Mouse (Mus musculus): Measurements from ENCODE around the gene I830077J02Rik.
"Not testable (repeated sequence)": the region's sequence is repeated elsewhere in the genome, so short reads cannot be mapped to it uniquely, and the experiment has no call there.

Gene I830077J02Rik

GRCm38 (mm10) chr3:105917656-105918354 lies 14.7 kb downstream of the I830077J02Rik start:
- no peak for DNase-seq (ENCODE audit: low spot score)

DNA sequence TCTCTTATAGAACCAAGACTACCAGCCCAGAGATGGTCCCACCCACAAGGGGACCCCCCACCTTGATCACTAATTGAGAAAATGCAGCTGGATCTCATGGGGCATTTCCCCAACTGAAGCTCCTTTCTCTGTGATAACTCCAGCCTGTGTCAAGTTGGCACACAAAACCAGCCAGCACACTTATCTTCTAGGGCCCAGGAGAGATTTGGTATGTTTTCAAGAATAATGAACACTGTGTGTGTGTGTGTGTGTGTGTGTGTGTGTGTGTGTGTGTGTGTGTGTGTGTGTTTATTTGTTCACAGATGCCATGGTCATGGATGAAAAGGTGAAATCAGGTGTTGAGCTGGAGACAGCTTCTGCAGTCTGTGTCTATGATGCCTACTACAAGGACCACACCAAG lies 16.0 kb downstream of the I830077J02Rik start:
- not testable (repeated sequence) for DNase-seq (ENCODE audit: low spot score)

GRCm38 (mm10) chr3:105915281-105915680 lies 17.2 kb downstream of the I830077J02Rik start:
- DNase-seq (ENCODE audit: low spot score), result no peak

DNA sequence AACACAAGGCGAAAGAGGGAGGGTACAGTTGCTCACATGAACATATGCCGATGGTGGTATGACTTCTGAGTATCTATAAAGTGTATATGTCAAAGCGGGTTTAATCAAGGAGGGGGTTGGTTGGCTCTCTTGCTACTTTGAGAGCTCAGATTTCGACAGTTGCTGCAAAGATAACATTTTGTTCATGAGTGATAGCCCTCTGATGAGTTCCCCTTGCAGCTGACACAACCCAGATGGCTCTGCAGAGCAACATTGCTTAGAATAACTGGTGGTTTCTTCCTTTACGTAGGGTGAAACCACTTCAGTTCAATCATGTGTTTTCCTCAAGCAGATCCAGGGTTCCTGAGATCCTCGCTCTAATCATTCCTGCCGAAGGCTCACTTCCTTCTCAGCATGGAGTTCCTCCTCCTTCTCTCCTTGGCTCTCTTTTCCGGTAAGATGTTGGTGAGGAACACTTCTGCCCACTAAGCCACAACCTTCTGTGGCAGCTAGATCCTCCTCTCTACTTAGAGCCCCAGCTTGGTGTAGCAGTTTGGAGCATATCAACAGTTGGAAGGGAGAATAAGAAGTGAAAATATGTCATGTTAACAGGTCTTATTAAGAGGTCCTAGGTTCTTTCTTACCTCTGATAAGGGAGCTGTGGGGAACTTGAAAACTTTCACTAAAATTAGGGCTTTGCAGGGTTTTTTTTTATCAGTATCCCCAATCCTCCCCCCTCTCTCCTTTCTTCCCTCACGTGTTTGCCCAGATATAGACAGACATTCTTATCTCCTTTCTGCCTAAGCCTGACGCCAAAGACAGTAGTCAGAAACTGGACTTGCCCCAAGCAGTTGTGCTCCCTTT lies 18.4 kb downstream of the I830077J02Rik start:
- DNase-seq (ENCODE audit: low spot score), result no peak

DNA sequence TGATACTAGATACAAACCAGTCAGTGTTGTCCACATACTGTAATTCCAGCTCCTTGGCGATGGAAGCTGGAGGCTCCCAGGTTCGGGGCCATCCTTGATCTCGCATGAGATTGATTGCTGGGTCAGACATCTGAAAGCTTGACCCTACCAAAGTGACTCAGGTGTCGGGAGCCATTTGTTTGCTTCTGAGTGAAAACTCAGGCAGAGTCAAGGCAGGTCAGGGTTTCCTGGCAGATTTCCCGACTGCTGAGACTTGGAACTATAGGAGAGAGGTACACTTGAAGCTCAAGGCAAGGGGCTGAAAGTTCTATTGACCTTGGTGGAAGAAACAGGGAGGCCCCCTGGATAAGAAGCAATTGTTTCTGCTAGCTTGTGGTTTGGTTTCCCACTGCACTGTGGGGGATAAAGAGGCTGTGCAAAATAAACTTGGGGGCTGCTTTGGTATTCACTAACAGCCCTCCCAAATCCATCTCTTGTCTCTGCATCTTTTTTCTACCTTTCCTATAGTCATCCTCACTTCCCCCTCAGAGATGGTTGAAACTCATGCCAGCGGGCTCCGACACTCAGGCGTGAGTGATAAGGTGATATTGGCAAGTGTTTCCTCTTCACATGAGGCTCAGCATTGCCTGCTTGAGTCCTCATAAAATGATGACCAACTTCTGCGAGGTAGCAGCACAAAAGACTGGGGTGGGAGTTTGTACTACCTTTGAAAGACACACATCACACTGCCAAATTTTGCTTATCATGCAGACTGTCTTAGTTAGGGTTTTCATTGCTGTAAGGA lies 20.2 kb downstream of the I830077J02Rik start:
- no peak for DNase-seq (ENCODE audit: low spot score)

DNA sequence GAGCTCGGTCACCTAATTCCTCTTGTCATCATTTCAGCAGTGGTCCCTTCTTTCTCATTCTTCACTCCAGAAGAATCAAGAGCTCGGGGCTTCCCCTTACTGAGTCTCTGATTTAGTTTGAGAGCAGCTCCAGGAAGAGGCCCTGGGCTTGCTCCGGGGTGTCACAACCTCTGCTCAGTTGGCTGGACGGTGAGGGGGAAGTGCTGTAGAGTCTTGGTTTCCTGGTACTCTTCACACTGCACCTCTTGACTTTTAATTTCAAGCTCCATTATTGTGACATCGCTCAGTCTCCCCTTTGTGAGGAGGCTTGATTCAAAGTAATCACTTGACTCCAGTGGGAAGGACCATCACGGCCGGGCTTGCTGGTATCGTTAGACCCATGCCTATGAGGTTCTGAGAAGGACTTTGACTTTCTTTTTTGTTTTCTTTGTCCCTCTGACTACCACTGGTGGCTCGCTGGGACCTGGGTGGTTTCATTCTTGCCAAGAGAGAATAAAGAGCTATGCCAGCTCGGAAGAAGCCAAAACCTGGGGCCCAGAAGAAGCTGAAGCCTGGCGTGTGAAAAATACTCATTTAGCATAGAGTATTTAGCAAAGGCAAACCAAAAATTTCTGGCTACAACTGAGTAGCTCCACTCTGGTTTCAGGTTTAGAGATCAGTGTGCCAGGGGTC lies 21.8 kb downstream of the I830077J02Rik start:
- DNase-seq (ENCODE audit: low spot score), result no peak

DNA sequence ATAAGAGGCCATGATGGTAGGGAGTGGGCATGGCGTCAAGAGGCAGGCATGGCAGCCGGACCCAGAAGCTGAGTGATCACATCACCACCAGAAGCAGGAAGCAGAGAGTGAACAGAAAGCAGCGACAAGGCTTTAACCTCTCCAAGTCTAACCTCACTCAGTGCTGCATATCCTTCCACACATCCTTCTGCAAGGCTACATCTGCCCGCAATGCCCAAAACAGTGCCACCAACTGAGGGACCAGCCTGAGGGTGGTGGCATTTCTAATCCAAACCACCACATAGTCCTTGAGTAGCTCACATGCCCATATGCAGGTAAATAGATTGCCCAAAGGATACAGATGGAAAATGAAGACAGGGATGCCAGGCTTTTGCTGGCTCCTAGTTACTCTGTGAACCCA lies 23.5 kb downstream of the I830077J02Rik start:
- no peak for DNase-seq (ENCODE audit: low spot score)

DNA sequence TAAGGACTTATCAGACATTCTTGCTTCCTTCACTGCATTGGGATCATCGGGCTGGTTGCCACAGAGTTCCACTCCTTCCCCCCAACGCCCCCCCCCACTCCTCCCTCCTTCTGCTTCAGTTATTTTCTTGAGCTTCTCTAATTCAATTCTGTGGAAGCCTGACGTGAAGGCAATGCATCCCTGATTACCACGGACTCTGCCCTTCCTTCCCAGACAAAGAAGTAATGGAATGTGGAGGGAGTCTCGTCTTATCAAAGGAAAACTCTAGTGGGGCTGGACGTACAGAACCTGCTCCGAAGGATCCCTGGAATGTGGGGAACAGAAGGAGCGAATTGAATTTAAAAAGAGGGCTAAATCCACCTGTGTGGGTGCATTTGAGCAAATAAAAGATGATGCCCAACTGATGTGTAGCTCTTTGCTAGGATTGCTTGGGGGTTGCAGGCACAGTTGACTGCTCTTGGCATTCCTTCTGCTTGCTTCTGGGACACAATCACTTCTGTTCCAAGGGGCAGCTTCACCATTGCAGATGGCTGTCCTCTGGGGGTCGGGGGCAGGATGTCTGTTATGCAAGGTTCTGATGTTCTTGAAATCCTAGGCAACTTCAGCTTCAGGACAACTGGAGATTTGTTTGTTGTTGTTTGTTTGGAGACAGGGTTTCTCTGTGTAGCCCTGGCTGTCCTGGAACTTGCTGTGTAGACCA lies 24.4 kb downstream of the I830077J02Rik start:
- DNase-seq (ENCODE audit: low spot score), result no peak

- no peak for DNase-seq (ENCODE audit: low spot score)
Observed at GRCm38 (mm10) chr3:105904721-105905120, 27.7 kb downstream of the I830077J02Rik start.

DNA sequence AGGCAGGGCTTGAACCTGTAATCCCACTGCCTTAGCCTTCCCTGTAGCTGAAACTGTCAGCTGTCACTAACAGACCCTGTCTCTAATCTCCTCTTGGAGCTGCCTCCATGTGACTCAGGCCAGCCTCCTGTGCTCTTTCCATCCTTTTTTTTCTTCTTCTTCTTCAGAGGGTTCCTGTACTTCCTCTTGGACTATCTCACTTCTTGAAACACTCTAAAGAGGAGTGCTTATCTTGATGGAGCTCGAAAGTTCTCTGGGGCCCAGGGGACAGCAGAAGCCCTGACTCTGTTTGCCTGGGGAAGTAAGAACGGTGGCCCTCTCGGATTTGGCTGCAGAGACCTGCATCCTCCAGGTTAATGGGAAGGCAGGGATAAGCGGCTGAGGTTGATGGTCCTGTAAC lies 28.3 kb downstream of the I830077J02Rik start:
- DNase-seq (ENCODE audit: low spot score), result no peak

DNA sequence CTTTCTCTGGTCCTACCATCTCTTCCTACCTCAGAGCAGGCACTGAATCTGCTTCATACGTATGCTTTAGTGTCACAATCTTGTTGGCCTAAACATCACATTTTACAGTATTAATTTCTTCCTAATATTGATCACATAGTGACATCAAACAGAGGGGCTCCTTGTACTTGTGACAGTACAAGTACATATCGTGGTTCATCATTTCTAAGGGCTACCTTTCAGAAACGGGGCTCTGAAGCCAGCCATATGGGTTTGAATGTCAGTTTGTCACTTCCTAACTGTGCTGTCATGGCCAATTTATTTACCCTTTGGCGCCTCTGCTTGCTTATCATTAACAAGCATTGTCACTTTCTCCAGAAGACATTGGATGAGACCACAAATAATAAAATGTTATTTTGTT lies 31.0 kb downstream of the I830077J02Rik start:
- DNase-seq (ENCODE audit: low spot score), result no peak

DNA sequence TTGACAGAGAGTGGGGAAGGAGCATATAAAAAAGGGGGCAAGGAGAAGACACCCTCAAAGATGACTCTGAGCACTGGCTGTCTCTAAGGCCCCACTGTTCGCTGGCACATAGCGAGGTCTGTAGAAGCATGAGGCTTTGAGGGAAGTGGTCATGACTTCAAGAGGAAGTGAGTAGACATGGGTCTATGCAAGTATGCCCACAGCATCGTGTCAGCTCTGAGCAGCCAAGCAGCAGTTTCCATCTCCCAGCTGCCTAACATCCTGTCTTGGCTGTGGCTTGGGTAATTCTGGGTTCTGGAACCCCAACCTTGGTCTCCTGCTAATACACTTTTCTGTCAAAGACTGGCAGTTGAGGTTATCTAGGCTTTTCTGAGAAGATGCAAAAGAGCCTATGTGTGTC lies 31.7 kb downstream of the I830077J02Rik start:
- DNase-seq (ENCODE audit: low spot score), result no peak

DNA sequence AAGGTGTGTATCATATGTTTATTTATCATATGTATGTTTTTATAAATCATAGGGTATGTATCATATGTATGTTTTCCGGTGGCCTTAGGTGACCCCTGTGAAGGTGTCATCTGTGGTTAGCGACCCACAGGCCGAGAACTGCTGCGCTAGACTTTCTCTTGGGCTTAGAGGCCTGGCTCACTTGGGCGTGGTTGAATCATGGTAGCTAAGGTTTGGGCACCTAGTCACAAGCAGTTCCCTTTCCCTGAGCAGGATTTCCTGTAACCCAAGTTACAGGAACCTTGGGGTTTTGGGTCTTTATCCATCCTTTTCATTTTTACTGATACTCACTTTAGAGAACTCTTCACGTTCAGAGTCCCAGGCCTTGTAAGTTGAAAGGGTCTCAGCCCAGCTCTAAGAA lies 32.2 kb downstream of the I830077J02Rik start:
- DNase-seq (ENCODE audit: low spot score), result no peak

GRCm38 (mm10) chr3:105899394-105900147 lies 32.9 kb downstream of the I830077J02Rik start:
- peak; percentile 80 for DNase-seq (ENCODE audit: low spot score)

- DNase-seq (ENCODE audit: low spot score), result no peak
Observed at GRCm38 (mm10) chr3:105898861-105899260, 33.6 kb downstream of the I830077J02Rik start.

DNA sequence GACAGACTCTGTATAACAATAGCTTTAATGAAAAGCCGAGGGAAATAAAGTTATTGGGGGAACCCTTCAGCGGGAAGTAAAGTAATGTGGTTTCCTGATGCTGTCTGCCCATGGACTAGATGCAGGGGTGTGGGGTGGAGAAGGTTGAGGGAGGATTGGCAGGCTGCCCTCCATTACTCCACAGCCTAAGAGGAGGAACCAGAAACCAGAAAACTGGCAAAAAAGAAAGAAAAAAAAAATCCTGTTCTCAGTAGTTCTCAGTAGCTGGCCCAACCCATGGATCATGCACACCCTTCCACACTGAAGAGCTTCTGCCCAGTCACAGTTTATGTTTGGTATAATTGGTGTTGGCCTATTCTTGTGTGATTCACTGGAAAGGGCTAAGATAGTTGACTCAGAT lies 34.1 kb downstream of the I830077J02Rik start:
- DNase-seq (ENCODE audit: low spot score), result no peak

- DNase-seq (ENCODE audit: low spot score), result no peak
Observed at GRCm38 (mm10) chr3:105896811-105897210, 35.7 kb downstream of the I830077J02Rik start.

DNA sequence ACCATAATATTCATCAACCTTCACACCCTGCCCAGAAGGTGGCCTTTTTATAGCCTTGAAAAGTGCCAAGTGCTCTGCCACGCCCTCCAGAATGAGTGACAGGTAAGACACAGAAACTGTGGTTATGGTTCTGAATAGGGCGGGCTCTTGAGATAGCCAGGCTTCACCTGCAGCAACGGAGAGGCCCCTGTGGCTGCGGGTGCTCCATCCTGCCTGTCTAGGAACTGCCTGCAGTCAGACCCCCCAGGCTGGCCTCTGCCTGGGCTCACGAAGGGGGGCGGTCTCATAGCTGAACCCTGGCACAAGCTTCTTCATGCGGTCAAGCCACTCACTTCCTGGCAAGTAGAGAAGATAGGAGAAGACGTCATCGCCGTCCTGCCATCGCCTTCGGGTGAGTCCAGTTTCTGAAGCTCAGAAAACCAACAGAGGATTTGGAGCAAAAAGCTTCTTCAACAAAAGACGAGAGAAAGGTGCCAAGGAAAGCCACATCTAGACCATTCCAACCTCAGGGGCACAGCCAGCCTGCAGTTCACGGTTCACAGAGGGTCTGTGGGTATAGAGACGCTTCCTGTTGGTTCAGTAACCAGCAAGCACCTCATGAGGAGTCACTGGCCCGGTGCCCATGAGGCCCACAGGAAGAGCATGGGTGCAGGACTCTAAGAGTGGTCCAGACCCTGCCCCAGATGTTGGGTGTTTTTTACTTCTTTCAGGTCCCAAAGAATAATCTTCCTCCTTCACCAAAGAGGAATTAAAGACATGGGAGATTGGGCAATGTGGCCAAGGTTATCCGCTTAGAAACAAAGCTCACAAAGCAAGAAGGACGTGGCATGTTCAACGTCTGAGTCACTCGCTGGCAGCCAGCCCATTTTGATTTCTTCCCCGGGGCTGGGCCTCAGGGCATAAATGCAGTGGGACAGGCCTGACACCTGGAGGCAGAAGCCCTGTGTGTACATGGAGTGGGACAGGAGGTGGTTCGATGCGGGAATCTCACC lies 37.6 kb downstream of the I830077J02Rik start:
- DNase-seq (ENCODE audit: low spot score), result peak; percentile 90

GRCm38 (mm10) chr3:105893941-105894391 lies 38.5 kb downstream of the I830077J02Rik start:
- DNase-seq (ENCODE audit: low spot score), result no peak

Measured in ovary, postnatal 14 days (tissue).